22 mouse cellular contexts compared by ENCODE assay signal in genomic region chr15:12807088-12807487, GRCm38 (mm10). TPM values are rescaled to one million over a fixed set of nuclear protein-coding genes. Genes with fewer than 3 reads are reported as not detected.
DNase-seq lines count a peak whose midpoint lies in the region; ATAC-seq and TF ChIP-seq lines count a peak whose summit lies in the region.
"Had no signal": no experiment of that assay in that cellular context is flagged by ENCODE, and none has a peak within 500 bp of the region (broad histone marks: within the 10 kb centered on the region; RNA-seq: fewer than 3 reads in every experiment).

No protein-coding gene starts in this region.

- peaks cover 25% of the 10 kb centered on the region; the same call in 1 of the 2 replicates for H3K36me3 ChIP-seq in kidney, postnatal 0 days (ENCODE audit: insufficient read depth, low read length)
- peaks cover 57% of the 10 kb centered on the region for H3K36me3 ChIP-seq in kidney, embryonic 15.5 days

- intact Hi-C loops in heart, postnatal 10 days (cut with DNase I): no loop called here

- no peaks in the 10 kb centered on the region for H3K4me1 ChIP-seq in kidney, postnatal 0 days (replicated peaks; ENCODE audit: insufficient read depth, low read length)
- H3K4me1 ChIP-seq in kidney, embryonic 15.5 days: peaks cover 4% of the 10 kb centered on the region; the same call in 1 of the 2 replicates

- no peaks in the 10 kb centered on the region for H3K27me3 ChIP-seq in kidney, postnatal 0 days (ENCODE audit: insufficient read depth, low read length)
- H3K27me3 ChIP-seq in kidney, embryonic 15.5 days: no peaks in the 10 kb centered on the region
- H3K27me3 ChIP-seq: CH12.LX, Patski had no signal

- DNase-seq in heart, adult 11 months: peak; percentile 55
- no peak for DNase-seq in heart, postnatal 10 days
- no peak for DNase-seq in kidney, postnatal 0 days (ENCODE audit: low spot score)
- peak; percentile 18 for DNase-seq in kidney, postnatal 10 days
- DNase-seq in kidney, adult 9 months: no peak
- peak; percentile 16 to 31 for DNase-seq in kidney, postnatal 4 days
- no peak for DNase-seq in kidney, adult 8-10 months
- DNase-seq: adrenal gland, adult 2 months; adrenal gland, adult 8-10 months; adrenal gland, postnatal 10 days; adrenal gland, postnatal 14 days; adrenal gland, postnatal 25 days; adrenal gland, postnatal 36 days; B cell, adult 2 months; cerebellum, adult 11 months; cerebellum, adult 11-12 months had no signal

- TF ChIP-seq CTCF in kidney, postnatal 0 days (IDR thresholded peaks at IDR 0.05; ENCODE audit: low read depth): no peak

- no peak overlapping the region for H3K27ac ChIP-seq in kidney, postnatal 0 days
- H3K27ac ChIP-seq in kidney, embryonic 15.5 days: no peak overlapping the region

- ATAC-seq in kidney, postnatal 0 days (replicated peaks; ENCODE audit: low FRiP score, low read depth): peak; percentile 58; the same call in 1 of the 2 replicates
- no peak for ATAC-seq in kidney, embryonic 15.5 days (replicated peaks; ENCODE audit: low FRiP score)
- ATAC-seq: activated CD4-positive, CD25-positive, alpha-beta regulatory T cell, adult 4 months; CD4-positive, CD25-positive, alpha-beta regulatory T cell, adult 4 months; Patski had no signal

- H3K4me3 ChIP-seq in kidney, postnatal 0 days (replicated peaks; ENCODE audit: low read depth, low read length): no peak overlapping the region
- no peak overlapping the region for H3K4me3 ChIP-seq in kidney, embryonic 15.5 days (replicated peaks)

- 78% methylated on average over 10 of the region's 10 CpGs for WGBS in kidney, postnatal 0 days
- 84% methylated on average over 10 of the region's 10 CpGs for WGBS in kidney, embryonic 15.5 days

- no peak overlapping the region for H3K4me2 ChIP-seq in kidney, postnatal 0 days (ENCODE audit: low read length)
- no peak overlapping the region for H3K4me2 ChIP-seq in kidney, embryonic 15.5 days

- no peak overlapping the region for H3K9ac ChIP-seq in kidney, postnatal 0 days (ENCODE audit: low read depth, low read length)
- H3K9ac ChIP-seq in kidney, embryonic 15.5 days: no peak overlapping the region

- no peaks in the 10 kb centered on the region for H3K9me3 ChIP-seq in kidney, postnatal 0 days (replicated peaks; ENCODE audit: low read length)
- no peaks in the 10 kb centered on the region for H3K9me3 ChIP-seq in kidney, embryonic 15.5 days (replicated peaks)
- H3K9me3 ChIP-seq: G1E had no signal

RNA-seq across cellular contexts. Expression of gene 6030458C11Rik, which starts 17.4 kb away (rescaled TPM):
- total RNA-seq in heart, postnatal 10 days (2021): 10 to 100 TPM; 14.7 to 16.6 TPM
- 20.8 and 22.8 TPM in 2 replicates for polyA plus RNA-seq in kidney, postnatal 0 days (2015; fragmentation: Nextera tagmentation; extraction: Ambion mirVana)
- 41.1 and 43.1 TPM in 2 replicates for polyA plus RNA-seq in kidney, embryonic 15.5 days (2015; fragmentation: Nextera tagmentation; extraction: Ambion mirVana)

RNA-seq across cellular contexts. Expression of gene Drosha, which starts 17.5 kb away (rescaled TPM):
- 10 to 100 TPM; 31.2 to 33.5 TPM for total RNA-seq in heart, postnatal 10 days (2021)
- polyA plus RNA-seq in kidney, postnatal 0 days (2015; fragmentation: Nextera tagmentation; extraction: Ambion mirVana): 22.3 and 25.9 TPM in 2 replicates
- polyA plus RNA-seq in kidney, embryonic 15.5 days (2015; fragmentation: Nextera tagmentation; extraction: Ambion mirVana): 41.4 and 44.7 TPM in 2 replicates

Comparison
In these comparisons a context has a peak if more than half of its experiments do, and no peak if none do; other contexts are left out.
1. DNase-seq: peak in heart, adult 11 months (single experiment), kidney, postnatal 10 days (single experiment) and kidney, postnatal 4 days (2 of 2); none in heart, postnatal 10 days (0 of 2), kidney, postnatal 0 days (single experiment), kidney, adult 9 months (single experiment) and kidney, adult 8-10 months (0 of 2).